Mouse (Mus musculus) liver, embryonic 11.5 days (tissue): Measurements from ENCODE around the gene Ndufc2. TPM values are rescaled to one million over a fixed set of nuclear protein-coding genes. Genes with fewer than 3 reads are reported as not detected.

Experiments
- ATAC-seq: fragments of 200-750 bp; cut with Nextera tagmentation; replicated peaks from 2 replicates; pipeline ENCODE4 v1.8.0; 2017; ENCODE audit warnings: moderate number of reproducible peaks, mild to moderate bottlenecking, moderate TSS enrichment, moderate library complexity; ENCODE audit not compliant: low FRiP score
- DNase-seq: peaks from one replicate; pipeline ENCODE4 v3.0.0-alpha.2; 2017; ENCODE audit warnings: low spot score
- H3K27ac ChIP-seq: fragments of 300-500 bp; sonication (generic); 2 replicates; pipeline ENCODE4 v1.5.1; 2014; ENCODE audit warnings: mild to moderate bottlenecking, low read depth, low read length, control low read depth
- H3K27me3 ChIP-seq: fragments of 300-500 bp; sonication (generic); replicated peaks from 2 replicates; pipeline ENCODE4 v1.6.1; 2014; ENCODE audit warnings: low read length, mixed read lengths; ENCODE audit not compliant: control insufficient read depth, insufficient read depth
- H3K36me3 ChIP-seq: fragments of 300-500 bp; sonication (generic); 2 replicates; pipeline ENCODE4 v1.6.1; 2014; ENCODE audit warnings: mild to moderate bottlenecking, low read length, moderate library complexity, mixed read lengths; ENCODE audit not compliant: control insufficient read depth, insufficient read depth
- H3K4me1 ChIP-seq: fragments of 300-500 bp; sonication (generic); replicated peaks from 2 replicates; pipeline ENCODE4 v1.6.1; 2014; ENCODE audit warnings: low read length, mixed read lengths; ENCODE audit not compliant: control insufficient read depth, insufficient read depth
- H3K4me2 ChIP-seq: fragments of 300-500 bp; sonication (generic); 2 replicates; pipeline ENCODE4 v1.6.1; 2014; ENCODE audit warnings: mild to moderate bottlenecking, control low read depth, moderate library complexity
- H3K4me3 ChIP-seq: fragments of 300-500 bp; sonication (generic); 2 replicates; pipeline ENCODE4 v1.5.1; 2014; ENCODE audit warnings: low read depth, low read length, control low read depth
- H3K9ac ChIP-seq: fragments of 300-500 bp; sonication (generic); 2 replicates; pipeline ENCODE4 v1.6.1; 2014; ENCODE audit warnings: low read depth, low read length, control low read depth
- H3K9me3 ChIP-seq: fragments of 300-500 bp; sonication (generic); 2 replicates; pipeline ENCODE4 v1.6.1; 2016; ENCODE audit warnings: low read length, inconsistent platforms, mixed read lengths; ENCODE audit not compliant: control insufficient read depth
- WGBS: fragments of 180-500 bp; shearing (Covaris S2); extraction: QIAGEN DNeasy Blood & Tissue Kit; methylation state at CpG from one replicate; pipeline ENCODE4 v1.1.7; 2014; 5-methylcytosine and 5-hydroxymethylcytosine counted together
- polyA plus RNA-seq: library from polyadenylated mRNA; unstranded; fragments of >200 nt; fragmentation: Nextera tagmentation; extraction: Ambion mirVana; gene quantifications from 2 replicates; pipeline ENCODE4 v1.2.1, GENCODE M21; 2014

Ndufc2 gene
- polyA plus RNA-seq, 1 experiment from 2014 or later: 359 TPM

DNA sequence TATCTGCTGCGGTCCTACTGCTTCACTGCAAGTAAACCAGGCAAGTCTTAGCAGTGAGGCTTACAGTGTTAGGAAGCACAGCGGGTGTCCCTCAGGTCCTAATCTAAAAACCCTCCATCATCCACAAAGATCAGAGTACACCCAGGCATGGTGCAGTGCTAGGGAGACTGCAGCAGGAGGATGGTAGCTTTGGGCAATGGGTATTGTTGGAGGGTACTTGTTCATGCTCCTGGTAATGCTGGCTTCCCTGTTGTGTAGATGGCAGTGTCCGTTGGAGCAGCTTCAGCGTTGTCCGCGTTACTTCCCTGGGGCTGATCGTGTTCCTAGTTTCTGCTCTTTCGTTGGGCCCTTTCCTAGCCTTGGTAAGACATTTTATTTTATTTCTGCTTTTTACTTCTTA lies 17.1 kb upstream of the Ndufc2 start:
- ATAC-seq: no peak
- DNase-seq: peak; percentile 27
- H3K4me1 ChIP-seq: no peaks in the 10 kb centered on the region
- no peaks in the 10 kb centered on the region for H3K27me3 ChIP-seq
- no peak overlapping the region for H3K27ac ChIP-seq
- H3K4me2 ChIP-seq: no peak overlapping the region
- no peak overlapping the region for H3K9ac ChIP-seq
- no peak overlapping the region for H3K4me3 ChIP-seq
- 94% methylated on average over 8 of the region's 8 CpGs for WGBS
- H3K9me3 ChIP-seq: no peaks in the 10 kb centered on the region
- peaks cover 55% of the 10 kb centered on the region for H3K36me3 ChIP-seq

DNA sequence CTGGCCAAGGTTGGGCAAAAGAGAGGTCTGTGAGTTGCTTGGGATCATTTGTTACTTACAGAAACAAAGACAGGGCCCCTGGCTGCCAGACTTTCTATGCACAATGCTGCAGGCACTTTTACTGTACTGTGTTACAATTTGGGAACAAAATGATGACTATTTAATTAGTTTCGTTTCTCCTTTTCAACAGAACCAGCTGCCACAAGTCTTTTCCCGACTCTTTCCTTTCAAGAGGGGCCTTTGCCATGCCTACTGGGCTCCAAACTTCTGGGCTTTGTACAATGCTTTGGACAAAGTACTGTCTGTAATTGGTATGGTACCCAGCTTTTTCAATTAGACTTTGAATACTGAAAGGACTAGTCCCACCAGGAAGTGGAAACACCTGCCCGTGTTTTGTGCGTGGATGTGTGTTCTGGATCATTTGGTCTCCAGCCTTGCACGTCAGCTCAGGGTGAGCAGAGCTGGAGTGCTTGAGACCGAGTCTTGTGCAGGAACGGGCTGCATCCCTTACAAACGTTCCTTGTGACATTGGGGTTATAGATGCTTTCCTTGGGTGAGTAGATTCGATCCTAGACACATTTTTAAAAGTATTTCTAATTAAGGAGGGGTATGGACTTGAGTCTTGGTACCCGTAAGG lies 16.2 kb upstream of the Ndufc2 start:
- Histone ChIP-seq H3K9ac (no peak overlapping the region), H3K36me3 (peaks cover 57% of the 10 kb centered on the region), H3K4me3 (no peak overlapping the region), H3K4me2 (no peak overlapping the region), H3K9me3 (no peaks in the 10 kb centered on the region), H3K4me1 (no peaks in the 10 kb centered on the region), H3K27me3 (no peaks in the 10 kb centered on the region), H3K27ac (no peak overlapping the region)
- DNase-seq: peak; percentile 22
- WGBS: 86% methylated on average over 10 of the region's 10 CpGs
- no peak for ATAC-seq

DNA sequence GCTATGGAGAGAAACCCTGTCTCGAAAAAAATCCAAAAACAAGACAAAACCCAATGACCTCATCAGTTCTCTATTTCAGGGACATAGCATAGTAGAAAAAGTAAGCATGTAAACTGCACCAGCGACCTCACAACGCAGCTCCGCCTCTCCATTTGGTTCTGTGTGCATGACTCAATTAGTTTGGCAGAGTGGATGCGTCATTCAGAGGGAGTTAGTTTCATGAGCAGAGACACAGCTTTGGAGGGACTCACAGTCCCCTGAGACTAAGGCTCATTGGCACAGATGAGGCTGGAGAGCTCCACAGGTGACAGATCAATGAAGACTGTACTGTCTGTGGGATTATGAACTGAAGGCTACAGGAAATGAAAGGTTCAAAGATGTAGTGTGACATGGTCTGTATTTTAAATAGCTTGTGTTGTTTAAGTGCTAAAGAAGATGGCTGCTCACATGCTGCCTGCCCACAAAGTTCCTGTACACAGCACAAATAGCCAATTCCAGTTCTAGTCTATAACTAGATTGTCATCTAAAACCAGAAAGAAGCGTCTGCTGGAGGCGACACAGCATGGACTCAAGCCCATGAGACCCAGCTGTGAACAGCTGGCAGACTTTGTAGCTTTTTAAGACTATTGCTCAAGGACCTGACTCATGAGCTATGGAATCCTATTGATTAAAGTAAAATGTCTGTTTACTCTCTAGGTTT lies 13.5 kb upstream of the Ndufc2 start:
- no peak overlapping the region for H3K4me2 ChIP-seq
- H3K9ac ChIP-seq: no peak overlapping the region
- H3K27me3 ChIP-seq: no peaks in the 10 kb centered on the region
- H3K27ac ChIP-seq: no peak overlapping the region
- H3K9me3 ChIP-seq: no peaks in the 10 kb centered on the region
- no peaks in the 10 kb centered on the region for H3K4me1 ChIP-seq
- DNase-seq (peak; percentile 29), ATAC-seq (no peak)
- no peak overlapping the region for H3K4me3 ChIP-seq
- WGBS: 89% methylated on average over 7 of the region's 7 CpGs
- H3K36me3 ChIP-seq: peaks cover 62% of the 10 kb centered on the region

DNA sequence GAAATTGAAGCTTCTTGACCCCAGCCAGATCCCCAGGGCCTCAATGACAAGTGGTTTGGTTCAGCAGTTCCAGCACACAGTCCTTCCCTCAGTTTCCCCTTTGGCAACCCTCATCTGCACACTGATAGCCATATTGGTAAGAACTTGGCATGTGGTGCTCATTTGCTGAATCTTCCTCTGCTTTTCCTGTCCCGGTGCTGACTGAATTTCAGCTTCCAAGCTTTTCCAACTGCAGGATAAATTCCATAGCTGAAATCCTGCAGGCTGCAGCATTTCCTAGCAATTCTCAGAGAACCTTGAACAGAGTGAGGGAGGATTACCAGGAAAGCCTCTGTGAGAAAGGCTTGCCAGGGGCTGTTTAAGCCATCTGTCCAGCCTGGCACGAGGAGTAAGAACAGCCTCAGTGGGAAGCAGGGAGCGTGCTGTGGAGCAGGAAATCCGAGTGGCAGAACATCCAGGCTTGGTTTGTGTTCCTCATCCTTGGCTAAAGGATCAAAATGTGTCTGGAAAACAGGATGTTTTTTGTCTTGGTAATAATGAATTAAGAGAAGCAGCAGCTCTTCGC lies 12.9 kb upstream of the Ndufc2 start:
- Histone ChIP-seq H3K9ac (no peak overlapping the region), H3K27me3 (no peaks in the 10 kb centered on the region), H3K4me1 (no peaks in the 10 kb centered on the region), H3K4me2 (no peak overlapping the region), H3K36me3 (peaks cover 64% of the 10 kb centered on the region), H3K4me3 (no peak overlapping the region), H3K9me3 (no peaks in the 10 kb centered on the region), H3K27ac (no peak overlapping the region)
- WGBS: 90% methylated on average over 5 of the region's 5 CpGs
- ATAC-seq (no peak), DNase-seq (peak; percentile 27)

DNA sequence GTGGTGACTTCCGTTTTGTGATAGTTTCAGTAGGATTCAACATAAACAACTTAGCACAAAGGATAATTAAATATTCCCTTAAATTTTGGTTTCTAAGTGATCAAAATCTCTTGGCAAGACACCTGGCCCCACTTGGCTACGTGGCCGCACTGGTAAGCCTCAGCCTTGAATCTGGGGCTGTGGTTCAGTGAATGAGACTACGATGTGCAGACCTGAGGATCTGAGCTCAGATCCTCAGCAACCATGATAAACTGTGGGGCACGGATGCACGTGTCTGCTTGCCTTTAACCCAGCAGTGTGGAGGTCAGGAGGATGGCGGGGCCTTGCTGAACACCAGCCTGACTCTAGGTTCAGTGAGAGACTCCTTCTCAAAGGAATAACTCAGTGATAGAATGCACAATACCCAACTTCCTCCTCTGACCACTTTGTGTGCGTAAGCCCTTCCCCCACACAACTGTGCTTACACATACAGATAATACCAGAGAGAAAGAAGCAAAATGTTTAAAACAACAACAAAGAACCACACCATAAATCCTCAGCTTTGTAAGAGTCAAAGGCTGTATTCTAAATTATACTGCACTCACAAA lies 12.1 kb upstream of the Ndufc2 start:
- peak; percentile 29 for DNase-seq
- ATAC-seq: no peak
- Histone ChIP-seq H3K4me3 (no peak overlapping the region), H3K27me3 (no peaks in the 10 kb centered on the region), H3K4me1 (no peaks in the 10 kb centered on the region), H3K27ac (no peak overlapping the region), H3K9me3 (no peaks in the 10 kb centered on the region), H3K36me3 (peaks cover 62% of the 10 kb centered on the region), H3K4me2 (no peak overlapping the region), H3K9ac (no peak overlapping the region)
- WGBS: 88% methylated on average over 8 of the region's 8 CpGs

DNA sequence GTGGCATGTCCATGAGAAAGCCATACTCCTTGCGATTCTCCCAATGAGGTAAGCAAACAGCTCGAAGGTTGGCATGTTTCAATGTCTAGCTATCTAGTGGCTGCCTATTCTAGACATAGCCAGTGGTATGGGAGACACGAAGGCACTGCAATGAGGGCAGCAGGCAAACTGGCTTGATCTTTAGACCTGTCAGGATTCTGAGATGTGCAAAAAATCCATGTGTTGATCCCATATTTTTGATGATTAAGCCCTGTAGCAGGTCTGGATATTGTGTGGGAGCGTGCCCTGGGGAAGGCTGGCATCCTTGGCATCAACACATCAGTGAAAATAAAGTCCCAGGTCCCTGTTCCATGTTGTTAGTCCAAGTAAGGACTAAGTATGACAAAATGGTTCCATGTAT lies 11.3 kb upstream of the Ndufc2 start:
- H3K9me3 ChIP-seq: no peaks in the 10 kb centered on the region
- no peaks in the 10 kb centered on the region for H3K27me3 ChIP-seq
- WGBS: 90% methylated on average over 4 of the region's 4 CpGs
- H3K4me1 ChIP-seq: no peaks in the 10 kb centered on the region
- no peak overlapping the region for H3K4me2 ChIP-seq
- DNase-seq (peak; percentile 11), ATAC-seq (no peak)
- H3K36me3 ChIP-seq: peaks cover 58% of the 10 kb centered on the region
- no peak overlapping the region for H3K4me3 ChIP-seq
- no peak overlapping the region for H3K27ac ChIP-seq
- no peak overlapping the region for H3K9ac ChIP-seq

DNA sequence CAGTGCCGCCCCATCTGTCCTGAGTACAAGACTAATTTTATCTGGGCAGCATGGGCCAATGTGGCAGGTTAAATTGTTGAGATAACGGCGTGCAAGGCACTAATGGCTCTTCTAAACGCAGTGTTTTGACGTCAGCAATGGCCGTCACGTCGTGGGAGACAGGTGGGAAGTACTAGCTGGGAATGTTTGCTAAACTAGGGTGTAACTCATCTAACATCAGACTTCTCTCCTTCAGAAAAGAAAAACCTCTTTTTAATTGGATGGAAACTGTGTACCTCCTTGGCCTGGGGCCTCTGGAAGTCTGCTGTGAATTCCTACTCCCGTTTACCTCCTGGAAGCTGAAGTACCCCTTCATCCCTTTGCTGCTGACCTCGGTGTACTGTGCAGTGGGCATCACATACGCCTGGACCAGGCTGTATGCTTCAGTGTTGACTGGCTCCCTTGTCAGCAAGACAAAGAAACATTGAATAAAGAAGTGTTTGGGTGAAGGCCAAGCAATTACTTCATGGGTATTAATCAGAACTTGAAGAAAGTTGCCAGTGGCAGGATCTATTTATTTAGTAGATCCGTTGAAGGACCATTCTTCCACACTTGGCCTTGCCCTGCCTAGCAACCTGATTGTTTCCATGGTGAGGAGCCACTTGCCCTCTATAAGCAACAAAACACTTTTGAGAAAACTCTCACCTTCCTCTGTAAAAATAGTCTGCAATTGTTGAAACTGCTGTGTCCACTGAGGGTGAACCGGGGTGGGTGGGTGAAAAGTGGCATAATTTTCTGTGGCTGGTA lies 8.3 kb upstream of the Ndufc2 start:
- no peak for ATAC-seq
- Histone ChIP-seq H3K9me3 (no peaks in the 10 kb centered on the region), H3K27me3 (no peaks in the 10 kb centered on the region), H3K27ac (no peak overlapping the region), H3K36me3 (peaks cover 43% of the 10 kb centered on the region), H3K4me2 (no peak overlapping the region), H3K4me1 (no peaks in the 10 kb centered on the region), H3K9ac (no peak overlapping the region), H3K4me3 (no peak overlapping the region)
- WGBS: 85% methylated on average over 13 of the region's 13 CpGs
- DNase-seq: peak; percentile 15

DNA sequence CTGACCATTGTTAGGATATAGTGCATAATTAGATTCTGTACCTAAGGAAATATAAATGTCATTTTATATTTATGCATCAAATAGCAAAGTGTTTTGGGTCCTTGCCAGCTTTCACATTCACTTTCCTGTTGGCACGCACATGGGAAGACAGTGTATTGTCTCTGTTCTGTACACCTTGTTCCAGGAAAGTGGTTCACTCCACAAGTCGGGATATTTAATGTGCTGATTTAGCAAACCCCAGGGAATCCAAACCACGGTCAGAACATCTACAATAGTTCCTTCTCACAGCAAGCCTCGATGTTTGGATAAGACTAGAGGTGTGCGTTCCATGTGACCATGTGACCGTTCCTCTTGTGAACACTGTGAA lies 7.7 kb upstream of the Ndufc2 start:
- DNase-seq (no peak), ATAC-seq (no peak)
- Histone ChIP-seq H3K4me1 (no peaks in the 10 kb centered on the region), H3K4me2 (no peak overlapping the region), H3K9me3 (no peaks in the 10 kb centered on the region), H3K9ac (no peak overlapping the region), H3K4me3 (no peak overlapping the region), H3K36me3 (peaks cover 39% of the 10 kb centered on the region), H3K27me3 (no peaks in the 10 kb centered on the region), H3K27ac (no peak overlapping the region)
- WGBS: 89% methylated on average over 6 of the region's 6 CpGs
